Mouse (Mus musculus): ENCODE measurements around the gene Dock8.

- no peak for TF ChIP-seq CTCF (IDR thresholded peaks at IDR 0.05; ENCODE audit: borderline replicate concordance, insufficient read depth, low read depth, low read length)
- no peak for TF ChIP-seq POLR2A (IDR thresholded peaks at IDR 0.05; ENCODE audit: borderline replicate concordance, insufficient read depth, low read length)
These were observed 32.4 kb downstream of the Dock8 start for GRCm38 (mm10) chr19:25031765-25032164.

Measured in cerebellum, adult 2 months (tissue).